In the genomic region with DNA sequence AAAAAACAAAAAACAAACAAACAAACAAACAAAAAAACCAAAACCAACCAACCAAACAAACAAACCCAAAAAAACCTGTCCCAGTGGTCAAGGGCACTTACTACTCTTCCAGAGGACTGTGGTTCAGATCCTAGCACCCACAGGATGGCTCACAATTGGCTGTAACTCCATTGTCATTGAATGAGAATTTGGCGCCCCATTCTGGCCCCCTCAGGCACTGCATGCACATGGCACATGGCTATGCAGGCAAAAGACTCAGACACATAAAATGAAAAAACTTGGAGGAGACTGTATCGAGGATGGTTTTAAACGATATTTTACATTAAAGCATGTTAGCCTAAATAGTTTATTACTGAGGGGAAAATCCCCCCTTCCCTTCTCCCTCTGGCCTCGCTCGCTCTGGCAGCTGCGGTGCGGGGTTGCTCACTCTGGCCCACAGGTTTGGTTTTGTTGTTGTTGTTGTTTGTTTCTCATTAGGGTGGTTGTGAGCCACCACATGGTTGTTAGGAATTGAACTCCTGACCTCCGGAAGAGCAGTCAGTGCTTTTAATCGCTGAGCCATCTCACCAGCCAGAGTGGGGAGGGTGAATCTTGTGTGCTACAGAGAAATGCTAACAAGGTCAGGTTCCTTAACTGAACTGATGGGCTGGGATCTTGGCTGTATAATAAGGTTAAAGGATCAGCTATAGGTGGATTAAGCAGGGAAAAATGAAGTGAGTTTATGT, we compare ENCODE assay signal across 15 mouse cellular contexts. TPM values are rescaled to one million over a fixed set of nuclear protein-coding genes. Genes with fewer than 3 reads are reported as not detected.
A peak's percentile ranks its signal among the peaks of the same experiment; 100 is the strongest.
DNase-seq lines count a peak whose midpoint lies in the region; ATAC-seq and TF ChIP-seq lines count a peak whose summit lies in the region.
"Had no signal": no experiment of that assay in that cellular context is flagged by ENCODE, and none has a peak within 500 bp of the region (broad histone marks: within the 10 kb centered on the region; RNA-seq: fewer than 3 reads in every experiment).

No protein-coding gene starts in this region.

- no peaks in the 10 kb centered on the region for H3K36me3 ChIP-seq in kidney, postnatal 0 days (ENCODE audit: insufficient read depth, low read length)
- H3K36me3 ChIP-seq in kidney, embryonic 16.5 days (ENCODE audit: insufficient read depth, low read length), result no peaks in the 10 kb centered on the region
- H3K36me3 ChIP-seq: embryonic facial prominence, embryonic 15.5 days; G1E; intestine, embryonic 15.5 days; liver, embryonic 15.5 days had no signal

- H3K4me1 ChIP-seq in kidney, postnatal 0 days (replicated peaks; ENCODE audit: insufficient read depth, low read length), result no peaks in the 10 kb centered on the region
- peaks cover 25% of the 10 kb centered on the region for H3K4me1 ChIP-seq in kidney, embryonic 16.5 days (ENCODE audit: insufficient read depth, low read length)
- peaks cover 2% of the 10 kb centered on the region; the same call in 1 of the 2 replicates for H3K4me1 ChIP-seq in bone marrow, adult 2 months (ENCODE audit: control insufficient read depth, insufficient read depth, low read length)

- H3K9ac ChIP-seq in kidney, postnatal 0 days (ENCODE audit: low read depth, low read length), result no peak overlapping the region
- no peak overlapping the region for H3K9ac ChIP-seq in kidney, embryonic 16.5 days (replicated peaks; ENCODE audit: low read length)
- H3K9ac ChIP-seq: embryonic facial prominence, embryonic 15.5 days; forebrain, embryonic 13.5 days; intestine, embryonic 15.5 days; liver, embryonic 15.5 days had no signal

- intact Hi-C loops in left cerebral cortex, postnatal 10 days (cut with DNase I), result no loop called here

- no peaks in the 10 kb centered on the region for H3K27me3 ChIP-seq in kidney, postnatal 0 days (ENCODE audit: insufficient read depth, low read length)
- no peaks in the 10 kb centered on the region for H3K27me3 ChIP-seq in kidney, embryonic 16.5 days (ENCODE audit: insufficient read depth, low read length)
- H3K27me3 ChIP-seq: embryonic facial prominence, embryonic 15.5 days; forebrain, embryonic 13.5 days; intestine, embryonic 15.5 days; liver, embryonic 15.5 days had no signal

- TF ChIP-seq CTCF in kidney, postnatal 0 days (IDR thresholded peaks at IDR 0.05; ENCODE audit: low read depth), result peak; percentile 33
- 0 out of 2 replicates have a peak, but pooled peaks have one; percentile 9 for TF ChIP-seq CTCF in bone marrow, adult 2 months (IDR thresholded peaks at IDR 0.05; ENCODE audit: control insufficient read depth, insufficient read depth, low read length)

- H3K4me3 ChIP-seq in kidney, postnatal 0 days (replicated peaks; ENCODE audit: low read depth, low read length), result no peak overlapping the region
- no peak overlapping the region for H3K4me3 ChIP-seq in kidney, embryonic 16.5 days (ENCODE audit: low read length)
- no peak overlapping the region for H3K4me3 ChIP-seq in bone marrow, adult 2 months (replicated peaks; ENCODE audit: control insufficient read depth, low read depth, low read length)
- H3K4me3 ChIP-seq: embryonic facial prominence, embryonic 15.5 days; forebrain, embryonic 13.5 days; intestine, embryonic 15.5 days; left cerebral cortex, adult 2 months; liver, embryonic 15.5 days had no signal

- DNase-seq in kidney, postnatal 0 days (ENCODE audit: low spot score), result no peak
- DNase-seq in 3T3-L1 (ENCODE audit: low read depth, low spot score), result peak; percentile 35
- peak; percentile 31 to 40 for DNase-seq in B cell, adult 2 months
- DNase-seq in left cerebral cortex, postnatal 10 days (ENCODE audit: extremely low spot score in 1 of 2, low spot score in 2 of 2), result no peak
- DNase-seq: cerebellum, adult 11-12 months had no signal

- no peak for TF ChIP-seq POLR2A in bone marrow, adult 2 months (IDR thresholded peaks at IDR 0.05; ENCODE audit: borderline replicate concordance, control insufficient read depth, low read depth, low read length)

- H3K9me3 ChIP-seq in kidney, postnatal 0 days (replicated peaks; ENCODE audit: low read length), result no peaks in the 10 kb centered on the region
- H3K9me3 ChIP-seq in kidney, embryonic 16.5 days (ENCODE audit: low read length), result 0 out of 2 replicates have a peak, but pooled peaks cover 3% of the 10 kb centered on the region
- H3K9me3 ChIP-seq: embryonic facial prominence, embryonic 15.5 days; forebrain, embryonic 13.5 days; G1E; intestine, embryonic 15.5 days; liver, embryonic 15.5 days had no signal

- WGBS in kidney, postnatal 0 days, result 91% methylated on average over 9 of the region's 9 CpGs
- WGBS in kidney, embryonic 16.5 days, result 85% methylated on average over 9 of the region's 9 CpGs
- 78% methylated on average over 9 of the region's 9 CpGs for WGBS in bone marrow, adult 2 months

- H3K4me2 ChIP-seq in kidney, postnatal 0 days (ENCODE audit: low read length), result no peak overlapping the region
- no peak overlapping the region for H3K4me2 ChIP-seq in kidney, embryonic 16.5 days (replicated peaks; ENCODE audit: low read depth, low read length)
- H3K4me2 ChIP-seq: embryonic facial prominence, embryonic 15.5 days; forebrain, embryonic 13.5 days; intestine, embryonic 15.5 days; liver, embryonic 15.5 days had no signal

- ATAC-seq in kidney, postnatal 0 days (replicated peaks; ENCODE audit: low FRiP score, low read depth), result no peak
- no peak for ATAC-seq in kidney, embryonic 16.5 days (ENCODE audit: low FRiP score, low TSS enrichment)
- no peak for ATAC-seq in frontal cortex, adult (ENCODE audit: low TSS enrichment)
- ATAC-seq: activated CD4-positive, CD25-positive, alpha-beta regulatory T cell, adult 4 months; forebrain, embryonic 13.5 days; intestine, embryonic 15.5 days had no signal

- H3K27ac ChIP-seq in kidney, postnatal 0 days, result no peak overlapping the region
- no peak overlapping the region for H3K27ac ChIP-seq in kidney, embryonic 16.5 days (ENCODE audit: low read length)
- no peak overlapping the region; the same call in 1 of the 2 replicates for H3K27ac ChIP-seq in bone marrow, adult 2 months (ENCODE audit: control insufficient read depth, insufficient read depth, low read depth, low read length, poor library complexity)
- H3K27ac ChIP-seq: embryonic facial prominence, embryonic 15.5 days; forebrain, embryonic 13.5 days; intestine, embryonic 15.5 days; left cerebral cortex, adult 2 months had no signal

RNA-seq across cellular contexts. Expression of gene Ppp1r15b, which starts 5.1 kb away (rescaled TPM):
- polyA plus RNA-seq in kidney, postnatal 0 days (2015; fragmentation: Nextera tagmentation; extraction: Ambion mirVana), result 27.2 and 29.5 TPM in 2 replicates
- polyA plus RNA-seq in kidney, embryonic 16.5 days (2015; fragmentation: Nextera tagmentation; extraction: Ambion mirVana), result 45.7 and 47.7 TPM in 2 replicates
- 51.2 and 59.4 TPM in 2 replicates for polyA plus RNA-seq in bone marrow, adult 2 months (2011; ENCODE audit: insufficient read depth, insufficient read length, low replicate concordance, missing spikeins)
- total RNA-seq in left cerebral cortex, postnatal 10 days (2021), result 10 to 100 TPM; 43.6 to 44.1 TPM

RNA-seq across cellular contexts. Expression of gene Plekha6, which starts 38.2 kb away (rescaled TPM):
- 8.1 and 8.8 TPM in 2 replicates for polyA plus RNA-seq in kidney, postnatal 0 days (2015; fragmentation: Nextera tagmentation; extraction: Ambion mirVana)
- polyA plus RNA-seq in kidney, embryonic 16.5 days (2015; fragmentation: Nextera tagmentation; extraction: Ambion mirVana), result 8.5 and 9.7 TPM in 2 replicates
- polyA plus RNA-seq in bone marrow, adult 2 months (2011; ENCODE audit: insufficient read depth, insufficient read length, low replicate concordance, missing spikeins), result 0.84 and 2.1 TPM in 2 replicates
- total RNA-seq in left cerebral cortex, postnatal 10 days (2021), result 10 to 100 TPM; 57.2 to 59.3 TPM

Comparison
In these comparisons a context has a peak if more than half of its experiments do, and no peak if none do; other contexts are left out.
1. DNase-seq: peak in 3T3-L1 (single experiment) and B cell, adult 2 months (2 of 2); none in kidney, postnatal 0 days (single experiment) and left cerebral cortex, postnatal 10 days (0 of 2).